Mouse (Mus musculus) activated CD4-positive, CD25-positive, alpha-beta regulatory T cell, adult 4 months (primary cell): ENCODE results near the gene Cachd1. TPM values are rescaled to one million over a fixed set of nuclear protein-coding genes. Genes with fewer than 3 reads are reported as not detected.

ENCODE experiments used
- ATAC-seq: one replicate; pipeline ENCODE4 v1.8.0; 2017
- polyA plus RNA-seq, 2 experiments: library from polyadenylated mRNA; unstranded; fragments of 100-300 nt; shearing (Covaris generic); gene quantifications; one replicate each; pipeline ENCODE4 v1.2.1; 2017

Cachd1 gene
- polyA plus RNA-seq, 2 experiments from 2014 or later, result not detected

DNA sequence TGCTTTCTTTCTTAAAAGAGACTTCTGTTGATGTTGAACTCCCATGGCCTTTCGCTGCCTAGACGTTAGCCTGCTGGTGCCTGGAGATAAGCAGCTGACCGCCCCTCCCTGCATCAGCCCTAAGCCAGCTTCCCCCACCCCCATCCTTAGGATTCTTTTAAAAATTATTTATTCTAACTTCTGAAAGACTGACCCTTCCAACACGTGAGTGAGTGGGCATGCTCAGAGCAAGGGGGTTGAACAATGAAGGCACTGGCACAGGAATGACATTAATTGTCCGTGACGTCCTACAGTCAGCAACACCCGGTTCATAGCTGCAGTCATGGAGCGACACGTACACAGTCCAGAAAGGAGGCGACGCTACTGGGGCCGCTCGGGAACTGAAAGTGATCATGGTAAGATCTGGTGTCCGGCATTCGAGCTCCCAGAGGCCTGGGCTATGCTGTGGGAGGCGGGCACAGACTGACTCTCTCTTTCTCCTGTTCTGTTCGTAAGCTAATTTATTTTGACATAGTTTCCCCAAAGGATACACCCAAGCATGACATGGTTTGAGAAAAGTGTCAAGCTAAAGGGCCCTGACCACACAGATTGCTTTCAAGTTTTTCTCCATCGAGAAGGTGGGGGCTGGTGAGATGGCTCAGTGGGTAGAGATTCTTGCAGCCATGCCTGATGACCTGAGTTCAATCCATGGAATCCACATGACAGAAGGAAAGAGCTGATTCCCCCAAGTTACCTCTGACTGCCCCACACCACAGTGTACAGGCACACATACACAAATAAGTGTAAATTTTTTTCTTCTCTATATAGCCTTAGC is 218.2 kb downstream of the Cachd1 start:
- no peak for ATAC-seq

DNA sequence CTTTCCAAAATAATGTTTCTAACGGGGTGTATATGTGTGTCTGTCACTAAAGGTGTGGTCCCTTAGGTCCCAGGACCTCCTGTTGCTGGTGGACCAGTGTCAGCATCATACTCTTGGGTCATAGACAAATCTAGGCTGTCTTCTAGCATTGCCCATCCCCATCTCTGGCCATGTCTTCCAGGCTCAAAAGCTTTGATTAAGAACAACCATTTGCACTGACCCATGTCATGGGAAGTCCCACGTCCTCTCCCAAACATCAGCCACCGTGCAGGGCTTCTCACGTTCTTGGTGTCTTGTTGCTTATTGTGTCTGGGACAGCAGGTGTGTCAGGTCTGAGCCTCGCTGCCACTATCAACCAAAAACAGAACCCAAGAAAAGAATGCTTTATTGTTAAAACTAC is 219.1 kb downstream of the Cachd1 start:
- ATAC-seq, result no peak

DNA sequence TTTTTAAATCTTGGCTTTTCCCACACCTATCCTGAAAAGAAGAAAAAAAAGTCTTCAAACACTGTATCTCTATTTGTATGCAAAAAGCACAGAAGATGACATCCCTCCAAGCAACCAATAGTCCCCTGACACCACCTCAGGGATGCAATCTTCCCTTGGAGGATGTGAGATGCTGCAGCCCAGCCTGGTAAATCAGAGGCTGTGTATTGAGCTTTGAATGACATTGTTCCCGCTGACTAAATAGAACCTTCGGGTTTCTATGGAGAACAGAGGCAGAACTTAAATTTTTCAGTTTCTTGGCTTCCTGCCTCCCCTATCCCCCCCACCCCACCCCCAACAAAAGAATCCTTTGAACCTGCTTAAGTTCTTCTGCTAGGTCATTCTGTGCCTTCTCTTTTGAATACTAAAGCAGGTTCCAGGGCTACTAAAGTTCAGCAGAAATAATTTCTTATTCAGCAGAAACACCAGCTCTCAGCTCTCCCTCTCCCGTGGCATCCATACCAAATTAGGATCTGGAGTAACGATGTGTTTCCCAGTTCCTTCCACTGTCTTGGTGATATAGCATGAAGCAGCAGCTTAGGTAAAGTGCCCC is 219.7 kb downstream of the Cachd1 start:
- no peak for ATAC-seq

DNA sequence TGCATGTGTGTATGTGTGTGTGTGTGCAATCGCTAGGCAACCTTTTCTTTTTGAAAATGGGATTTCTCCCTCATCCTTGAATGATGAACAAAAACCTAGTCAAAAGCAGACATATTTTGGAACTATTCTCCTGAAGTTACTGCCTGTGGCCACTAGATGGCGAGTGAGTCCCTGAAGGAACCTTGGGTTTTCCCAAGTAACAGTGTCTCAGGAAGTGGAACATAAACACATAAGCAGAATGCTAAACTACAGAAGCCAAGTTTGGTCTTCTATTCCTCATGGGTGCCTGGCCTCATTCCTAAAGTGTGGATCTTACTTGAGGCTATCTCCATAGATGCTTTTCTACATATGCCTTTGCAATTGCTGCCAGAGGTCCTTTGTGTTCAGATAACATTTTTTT is 221.7 kb downstream of the Cachd1 start:
- ATAC-seq, result peak; percentile 54

DNA sequence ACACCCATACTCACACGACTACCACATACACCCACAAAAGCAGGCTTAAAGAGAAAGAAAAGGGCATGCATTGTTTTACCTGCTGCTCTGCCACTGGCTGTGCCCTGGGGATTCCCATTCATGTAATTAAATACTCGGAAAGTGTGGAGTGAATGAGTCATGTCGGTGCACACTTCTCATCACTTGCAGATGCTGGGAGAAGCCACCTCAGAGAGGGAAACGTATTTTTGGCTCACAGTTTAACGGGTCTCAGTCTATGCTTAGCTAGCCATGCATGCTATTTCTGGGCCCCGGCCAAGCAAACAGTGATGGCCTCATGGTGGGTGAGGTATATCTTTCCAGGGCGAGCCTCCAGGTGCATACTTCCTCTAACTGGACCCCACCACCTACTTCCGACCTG is 222.4 kb downstream of the Cachd1 start:
- ATAC-seq, result no peak

DNA sequence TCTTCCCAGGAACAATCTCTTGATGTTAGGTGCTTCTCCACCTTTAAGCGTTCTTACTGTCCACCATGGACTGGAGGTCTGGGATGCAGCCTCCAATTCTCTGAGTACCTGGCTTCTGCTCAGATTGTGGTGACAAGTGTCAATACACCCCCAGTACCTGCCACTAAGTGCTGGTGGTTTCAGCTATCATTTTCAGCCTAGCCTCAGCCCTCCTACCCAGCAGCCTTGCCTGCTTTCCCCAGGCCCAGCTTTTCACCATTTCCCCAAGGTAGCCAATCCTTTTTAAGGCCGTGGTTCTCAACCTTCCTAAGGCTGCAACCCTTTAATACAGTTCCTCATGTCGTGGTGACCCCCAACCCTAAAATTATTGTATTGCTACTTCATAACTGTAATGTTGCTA is 224.1 kb downstream of the Cachd1 start:
- ATAC-seq, result no peak

DNA sequence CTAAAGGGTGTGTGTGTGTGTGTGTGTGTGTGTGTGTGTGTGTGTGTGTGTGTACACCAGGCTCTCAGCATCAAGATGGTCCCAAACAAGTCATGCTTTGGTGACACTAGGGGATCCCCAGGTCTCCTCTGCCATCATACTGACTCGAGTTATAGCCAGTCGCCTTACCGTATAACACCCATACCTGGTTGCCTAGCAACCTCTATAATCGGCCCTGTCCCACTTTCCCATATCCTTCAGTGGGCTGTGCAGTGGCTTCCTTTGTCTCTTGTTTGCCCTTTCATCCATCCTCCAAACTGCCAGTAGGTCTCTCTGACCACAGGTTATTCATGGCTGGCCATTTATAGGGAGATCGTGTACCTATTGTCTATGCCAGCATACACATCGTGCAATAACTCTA is 224.6 kb downstream of the Cachd1 start:
- no peak for ATAC-seq

DNA sequence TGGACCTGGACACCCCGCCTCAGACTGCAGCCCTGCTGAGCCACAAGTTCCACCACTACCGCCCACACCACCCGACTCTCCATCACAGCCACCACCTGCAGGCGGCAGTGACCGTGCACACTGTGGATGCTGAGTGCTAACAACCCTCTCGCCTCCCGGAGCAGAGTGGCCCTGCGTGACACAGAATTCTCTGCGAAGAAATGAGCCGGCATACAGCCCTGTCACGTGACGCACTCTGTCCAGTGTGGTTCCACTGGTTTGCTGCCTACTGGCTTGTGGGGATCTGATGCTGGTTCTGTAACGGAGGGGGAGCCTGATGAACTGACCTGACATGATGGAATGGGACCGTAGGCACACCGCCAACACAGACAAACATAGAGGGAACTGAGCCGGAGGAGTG is 226.5 kb downstream of the Cachd1 start:
- no peak for ATAC-seq

DNA sequence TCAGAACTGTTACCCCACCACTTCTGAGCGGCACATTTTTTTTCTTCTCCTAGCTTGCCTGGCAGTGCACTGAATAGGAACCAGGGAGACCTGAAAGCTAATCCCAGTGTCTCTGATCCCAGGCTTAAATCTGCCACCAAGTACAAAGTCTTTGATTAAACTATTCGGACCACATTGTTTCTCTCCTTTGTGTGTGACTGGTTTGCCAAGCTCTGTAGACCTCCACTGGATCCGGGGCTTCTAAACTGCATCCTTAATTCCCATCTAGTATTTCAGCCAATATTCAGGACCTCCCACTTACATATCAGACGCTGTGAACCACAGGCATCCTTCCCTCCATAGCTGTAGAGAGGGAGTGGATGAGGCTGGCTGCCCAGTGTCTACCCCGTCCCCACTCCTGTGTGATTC is 231.9 kb downstream of the Cachd1 start:
- ATAC-seq, result no peak

DNA sequence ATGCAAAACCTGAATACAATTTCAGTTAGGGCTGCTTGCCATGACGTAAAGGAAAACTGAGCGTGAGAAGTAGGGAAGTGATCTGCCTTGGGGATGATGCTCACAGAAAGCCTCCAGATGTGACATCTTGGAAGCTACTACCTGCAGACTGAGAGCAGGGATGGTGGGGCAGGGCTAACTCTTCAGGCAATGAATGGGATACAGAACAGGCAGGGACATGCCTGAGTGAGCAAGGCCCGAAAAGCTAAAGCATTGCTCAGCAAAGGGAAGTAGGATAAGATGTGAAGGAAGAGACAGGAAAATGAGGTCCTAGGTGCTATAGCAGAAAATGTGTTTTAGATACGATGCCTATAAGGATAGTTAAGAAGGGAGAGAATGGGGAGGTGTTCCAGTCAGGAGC is 232.6 kb downstream of the Cachd1 start:
- no peak for ATAC-seq

DNA sequence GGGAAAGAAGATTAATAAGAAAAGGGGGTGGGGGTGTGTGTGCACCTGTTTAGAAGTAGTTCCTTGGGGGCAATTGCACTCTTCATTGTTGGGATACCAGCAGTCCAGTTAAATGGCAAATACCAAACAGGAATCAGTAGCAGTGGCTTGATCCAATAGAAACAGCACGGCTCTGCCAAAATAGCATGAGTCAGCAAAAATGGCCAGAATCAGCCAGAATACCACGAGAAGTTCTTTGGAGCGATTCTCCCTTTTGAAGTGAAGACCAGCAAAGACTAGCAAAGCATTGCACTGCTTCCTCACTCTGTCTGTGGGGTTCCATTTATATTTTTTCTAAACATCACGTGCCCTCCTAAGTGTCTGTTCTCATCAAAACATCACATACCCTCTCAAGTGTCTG is 241.3 kb downstream of the Cachd1 start:
- ATAC-seq, result no peak

DNA sequence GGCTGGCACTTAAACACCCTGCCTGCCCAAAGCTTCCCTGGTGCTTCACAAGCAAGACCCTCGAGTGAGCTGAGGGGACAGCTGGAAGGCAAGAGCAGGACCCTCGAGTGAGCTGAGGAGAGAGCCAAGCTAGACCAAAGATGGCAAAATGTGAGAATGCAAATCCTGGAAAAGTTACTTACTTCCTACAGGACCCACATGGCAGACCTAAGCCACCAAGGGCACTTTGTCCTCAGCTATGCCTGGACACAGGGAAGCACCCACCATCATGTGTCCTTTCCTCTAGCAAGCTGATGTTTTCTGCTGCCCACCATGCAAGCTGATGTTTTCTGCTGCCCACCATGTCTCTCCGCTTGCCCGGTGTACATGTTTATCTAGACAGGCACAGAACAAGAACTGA is 244.1 kb downstream of the Cachd1 start, which contains the start of gene Gm10577:
Gene Gm10577, minus strand, starts transcription at position 101 of the 400 bp plus-strand sequence.
- ATAC-seq, result no peak

DNA sequence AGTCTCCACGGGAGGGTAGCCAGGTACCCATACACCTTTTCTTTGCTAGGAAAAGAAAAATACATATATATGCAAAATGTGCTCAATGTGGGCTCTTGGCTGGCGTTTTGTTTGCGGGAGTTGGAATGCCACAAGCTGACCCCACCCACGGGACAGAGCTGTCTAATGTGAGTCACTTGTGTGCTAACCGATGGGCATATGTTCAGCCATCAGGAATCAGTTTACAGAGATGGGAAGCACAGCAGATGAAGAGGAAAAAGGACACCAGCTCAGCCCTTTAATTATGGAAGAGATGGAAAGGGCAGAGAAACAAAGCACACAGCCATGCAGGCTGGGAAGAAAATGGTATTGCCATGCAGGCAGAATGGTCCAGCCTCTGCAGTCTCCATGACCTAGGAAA is 250.1 kb downstream of the Cachd1 start:
- no peak for ATAC-seq

DNA sequence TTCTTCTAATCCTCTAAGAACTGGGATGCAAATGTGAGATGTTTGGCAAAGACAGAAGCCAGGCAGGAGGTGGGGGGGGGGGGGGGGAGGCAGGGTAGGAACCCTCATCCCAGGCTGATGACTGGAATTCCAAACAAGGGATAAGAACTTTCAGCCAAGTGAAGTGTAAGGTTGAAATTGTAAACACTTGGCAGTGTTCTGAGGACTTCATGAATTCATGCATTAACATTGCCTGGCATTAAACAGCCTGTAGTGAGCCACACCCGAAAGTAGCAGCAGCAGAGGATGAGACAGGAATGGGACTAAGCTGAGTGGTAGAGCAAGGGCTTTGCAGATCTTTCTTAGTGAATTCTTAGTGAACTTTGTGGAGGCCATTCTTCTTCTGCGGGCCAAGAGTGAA is 250.5 kb downstream of the Cachd1 start:
- no peak for ATAC-seq

DNA sequence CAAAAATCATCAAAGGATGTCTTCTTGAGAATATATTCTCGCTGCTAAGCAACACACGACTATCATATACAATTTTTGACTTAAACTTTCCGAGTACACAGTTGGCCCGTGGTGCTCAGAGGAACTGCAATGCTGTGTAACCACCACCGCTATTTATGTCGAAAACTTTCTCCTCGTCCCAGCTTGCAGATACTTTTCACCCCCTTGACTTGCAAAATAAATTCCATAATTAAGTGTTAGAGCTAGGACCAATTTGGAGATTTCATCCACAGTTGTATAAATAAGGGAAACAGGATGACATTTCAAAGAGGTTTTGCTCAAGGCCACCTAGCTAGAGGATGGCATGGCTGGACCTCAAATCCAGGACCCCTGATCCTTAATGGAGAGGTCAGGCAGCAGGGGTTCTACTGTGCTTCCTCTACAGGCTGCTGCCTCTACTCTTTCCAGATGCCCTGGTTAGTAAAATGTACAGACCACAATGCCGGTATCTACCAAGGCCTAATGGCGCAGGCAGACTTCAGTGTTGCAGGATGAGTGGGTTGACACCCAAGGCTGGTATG is 251.5 kb downstream of the Cachd1 start:
- ATAC-seq, result no peak

DNA sequence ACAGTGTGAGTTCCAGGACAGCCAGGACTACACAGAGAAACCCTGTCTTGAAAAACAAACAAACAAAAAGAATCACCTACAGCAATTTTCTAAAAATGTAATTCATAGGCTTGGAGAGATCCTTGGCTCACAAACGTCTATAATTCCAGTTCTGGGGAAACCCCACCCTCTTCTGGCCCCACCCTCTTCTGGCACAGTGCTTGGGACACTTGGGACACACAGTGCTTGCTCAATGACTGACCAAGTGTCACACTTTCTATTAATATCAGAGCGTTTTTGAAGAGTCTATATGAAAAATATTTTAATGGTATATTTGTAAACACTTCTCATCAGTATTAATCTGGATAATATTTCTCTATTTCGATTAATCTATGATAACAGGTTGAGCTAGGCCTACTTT is 256.6 kb downstream of the Cachd1 start:
- ATAC-seq, result no peak

DNA sequence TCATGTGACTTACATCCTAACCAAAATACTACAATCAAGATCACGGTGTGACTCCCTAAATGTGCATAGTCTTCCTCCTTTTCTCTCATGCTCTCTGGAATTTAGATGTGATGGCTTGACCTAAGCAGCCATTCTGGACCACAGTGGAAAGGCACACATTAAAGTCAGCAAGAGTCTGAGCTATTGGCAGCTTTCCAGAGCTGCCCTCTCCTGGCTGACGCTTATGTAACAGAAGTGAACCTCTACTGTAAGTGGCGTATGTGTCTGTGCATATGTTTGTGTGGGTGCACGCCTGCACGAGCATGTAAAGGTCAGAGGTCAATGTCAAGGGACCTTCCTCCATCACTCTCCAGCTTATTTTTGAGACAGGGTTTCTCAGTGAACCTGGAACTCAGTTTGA is 258.7 kb downstream of the Cachd1 start:
- no peak for ATAC-seq

DNA sequence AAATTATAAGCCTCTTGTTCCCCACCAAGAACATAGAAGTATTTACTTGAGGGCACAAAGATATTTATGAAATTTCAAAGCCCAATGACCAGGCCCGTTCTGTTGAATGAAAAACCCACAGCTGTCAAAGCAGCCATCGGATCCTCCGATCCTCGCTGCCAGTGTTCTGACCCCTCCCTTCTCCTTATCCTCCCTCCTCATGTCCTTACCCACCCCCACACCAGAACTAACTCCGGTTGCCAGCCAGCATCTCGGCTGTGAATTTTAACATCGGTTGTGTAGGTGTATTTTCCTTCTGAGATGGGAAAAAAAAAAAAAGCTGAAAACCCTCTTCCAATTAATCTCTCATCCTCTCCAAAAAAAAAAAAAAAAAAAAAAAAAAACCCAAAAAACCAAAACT is 260.7 kb downstream of the Cachd1 start:
- ATAC-seq, result no peak

DNA sequence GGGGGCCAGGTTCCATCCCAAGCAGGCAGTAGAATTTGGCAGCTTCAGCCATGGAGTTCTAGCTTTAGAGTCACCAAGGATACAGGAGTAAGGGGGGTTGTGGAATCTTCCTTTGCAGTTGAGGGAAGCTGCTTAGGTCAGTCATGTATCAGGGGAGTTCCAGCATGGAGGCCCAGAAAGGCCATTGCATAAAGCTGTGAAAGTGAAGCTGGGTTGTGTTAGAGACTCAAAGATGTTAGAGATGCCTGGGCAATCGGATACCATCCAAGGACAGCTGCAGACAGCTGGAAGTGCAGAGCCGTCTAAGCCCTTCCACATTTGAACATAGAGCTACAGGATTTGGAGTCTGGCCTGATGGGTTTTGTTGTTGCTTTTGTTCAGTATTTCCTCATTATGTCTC is 267.2 kb downstream of the Cachd1 start:
- no peak for ATAC-seq

DNA sequence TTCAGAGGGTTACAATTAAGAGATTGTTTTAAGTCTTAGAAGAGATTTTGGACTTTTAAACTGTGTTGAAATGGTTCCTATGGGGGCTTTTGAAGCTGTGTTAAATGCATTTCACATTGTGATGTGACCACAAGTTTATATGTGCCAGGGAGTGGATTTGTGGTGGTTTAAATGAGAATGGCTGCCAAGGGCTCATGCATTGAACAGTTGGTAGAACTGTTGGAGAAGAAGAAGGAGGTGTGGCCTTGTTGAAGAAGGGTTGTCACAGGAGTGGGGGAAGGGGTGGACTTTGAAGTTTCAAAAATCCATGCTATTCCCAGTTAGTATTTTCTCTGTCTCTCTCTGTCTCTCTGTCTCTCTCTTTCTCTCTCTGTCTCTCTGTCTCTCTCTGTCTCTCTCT is 267.7 kb downstream of the Cachd1 start:
- ATAC-seq, result no peak

DNA sequence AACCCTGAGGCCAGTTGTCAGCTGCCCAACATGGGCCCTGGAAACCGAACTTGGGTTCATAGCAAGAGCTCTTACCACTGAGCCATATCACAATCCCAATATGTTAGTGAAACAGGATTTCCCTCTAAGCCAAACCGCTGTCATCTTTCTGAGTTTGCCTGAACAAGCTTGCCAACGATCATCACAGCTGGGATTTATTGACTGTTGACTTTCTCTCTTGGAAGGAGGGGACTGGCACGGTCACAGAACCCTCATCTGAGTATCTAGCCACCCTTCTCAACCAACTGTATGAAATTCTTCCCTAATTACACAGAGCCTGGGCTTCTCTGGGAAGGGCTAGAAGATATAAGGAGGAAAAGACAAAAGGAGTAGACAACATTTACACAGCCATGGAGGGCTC is 270.1 kb downstream of the Cachd1 start:
- no peak for ATAC-seq

DNA sequence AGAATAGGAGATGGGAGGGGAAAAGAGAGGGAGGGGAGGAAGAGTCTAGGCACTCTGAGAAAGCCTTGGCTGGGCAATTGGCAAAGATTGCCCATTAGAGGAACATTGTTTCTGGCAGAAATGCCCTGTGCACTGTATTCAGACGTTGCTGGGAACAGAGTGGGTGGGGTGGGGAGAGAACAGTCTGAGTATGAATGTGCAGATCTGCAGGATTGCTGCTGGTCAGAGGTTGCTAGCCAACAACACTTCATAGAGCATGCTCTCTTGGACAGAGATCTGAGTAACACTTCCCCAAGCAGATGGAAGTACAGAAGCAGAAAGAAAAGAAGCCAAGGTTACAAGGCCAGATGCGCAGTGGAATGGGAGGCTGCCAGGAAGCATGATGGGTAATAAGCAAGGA is 285.7 kb downstream of the Cachd1 start:
- ATAC-seq, result no peak

DNA sequence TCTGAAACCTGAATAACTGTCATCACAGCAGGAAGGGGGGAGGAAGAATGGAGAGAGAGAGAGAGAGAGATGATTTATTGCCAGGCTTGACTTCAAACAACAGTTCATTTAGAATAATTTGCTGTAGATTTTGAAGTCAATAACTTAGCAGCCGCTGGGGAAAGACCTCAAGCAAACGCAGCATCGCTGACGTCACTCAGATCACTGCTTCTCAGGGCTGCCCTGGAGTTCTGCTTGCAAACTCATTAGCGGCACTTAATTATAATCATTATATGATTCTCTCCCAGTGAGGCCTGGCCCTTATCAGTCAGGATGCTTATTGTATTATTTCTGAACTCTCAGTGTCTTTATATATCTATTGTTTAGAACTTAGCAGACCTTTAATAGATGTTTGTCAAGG is 289.9 kb downstream of the Cachd1 start:
- ATAC-seq, result no peak

DNA sequence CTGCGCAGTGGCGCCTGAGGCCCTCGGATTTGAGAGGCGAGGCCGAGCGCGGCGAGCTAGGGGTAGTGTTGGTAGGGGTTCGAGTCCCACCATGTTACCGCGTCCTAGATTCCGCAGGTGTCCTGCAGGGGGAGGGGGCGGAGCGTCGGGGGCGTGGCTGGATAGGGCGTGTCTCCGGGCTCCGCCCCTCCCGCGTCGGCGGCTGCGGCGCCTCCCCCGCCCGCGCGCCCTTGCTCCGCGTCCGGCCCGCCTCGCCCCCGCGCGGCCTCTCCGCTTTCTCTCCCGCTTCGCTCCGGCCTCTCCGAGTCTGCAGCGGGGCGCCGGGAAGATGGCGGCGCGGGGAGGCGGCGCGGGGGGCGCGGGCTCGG is 292.3 kb downstream of the Cachd1 start, which contains the start of gene Raver2:
Gene Raver2, plus strand, starts transcription at position 198 of the 368 bp plus-strand sequence.
- ATAC-seq, result peak; percentile 43
